Mouse (Mus musculus) embryonic facial prominence, embryonic 15.5 days (tissue): ENCODE measurements around the gene Gm9747. TPM values are rescaled to one million over a fixed set of nuclear protein-coding genes. Genes with fewer than 3 reads are reported as not detected.

Experiments
- ATAC-seq: fragments of 200-750 bp; cut with Nextera tagmentation; 2 replicates; pipeline ENCODE4 v1.8.0; 2017; ENCODE audit warnings: low read depth, moderate TSS enrichment; ENCODE audit not compliant: insufficient number of reproducible peaks, low FRiP score, low TSS enrichment
- H3K27ac ChIP-seq: fragments of 300-500 bp; sonication (generic); replicated peaks from 2 replicates; pipeline ENCODE4 v1.5.1; 2015; ENCODE audit warnings: mild to moderate bottlenecking, inconsistent platforms
- H3K27me3 ChIP-seq: fragments of 300-500 bp; sonication (generic); 2 replicates; pipeline ENCODE4 v1.6.1; 2015; ENCODE audit warnings: inconsistent platforms
- H3K36me3 ChIP-seq: fragments of 300-500 bp; sonication (generic); 2 replicates; pipeline ENCODE4 v1.6.1; 2015; ENCODE audit warnings: mild to moderate bottlenecking, inconsistent platforms
- H3K4me1 ChIP-seq: fragments of 300-500 bp; sonication (generic); 2 replicates; pipeline ENCODE4 v1.6.1; 2015; ENCODE audit warnings: inconsistent platforms
- H3K4me2 ChIP-seq: fragments of 300-500 bp; sonication (generic); replicated peaks from 2 replicates; pipeline ENCODE4 v1.6.1; 2015; ENCODE audit warnings: mild to moderate bottlenecking, inconsistent platforms
- H3K4me3 ChIP-seq: fragments of 300-500 bp; sonication (generic); replicated peaks from 2 replicates; pipeline ENCODE4 v1.5.1; 2015; ENCODE audit warnings: mild to moderate bottlenecking, inconsistent platforms
- H3K9ac ChIP-seq: fragments of 300-500 bp; sonication (generic); 2 replicates; pipeline ENCODE4 v1.6.1; 2015; ENCODE audit warnings: inconsistent platforms
- H3K9me3 ChIP-seq: fragments of 300-500 bp; sonication (generic); replicated peaks from 2 replicates; pipeline ENCODE4 v1.6.1; 2016; ENCODE audit warnings: inconsistent platforms
- WGBS: fragments of 180-500 bp; shearing (Covaris S2); methylation state at CpG from one replicate; pipeline ENCODE4 v1.1.7; 2015; 5-methylcytosine and 5-hydroxymethylcytosine counted together
- polyA plus RNA-seq: library from polyadenylated mRNA; unstranded; fragments of >200 nt; fragmentation: Nextera tagmentation; extraction: Ambion mirVana; gene quantifications from 2 replicates; pipeline ENCODE4 v1.2.1, GENCODE M21; 2015

The Gm9747 gene
- polyA plus RNA-seq, 1 experiment from 2014 or later = 34.4 TPM

DNA sequence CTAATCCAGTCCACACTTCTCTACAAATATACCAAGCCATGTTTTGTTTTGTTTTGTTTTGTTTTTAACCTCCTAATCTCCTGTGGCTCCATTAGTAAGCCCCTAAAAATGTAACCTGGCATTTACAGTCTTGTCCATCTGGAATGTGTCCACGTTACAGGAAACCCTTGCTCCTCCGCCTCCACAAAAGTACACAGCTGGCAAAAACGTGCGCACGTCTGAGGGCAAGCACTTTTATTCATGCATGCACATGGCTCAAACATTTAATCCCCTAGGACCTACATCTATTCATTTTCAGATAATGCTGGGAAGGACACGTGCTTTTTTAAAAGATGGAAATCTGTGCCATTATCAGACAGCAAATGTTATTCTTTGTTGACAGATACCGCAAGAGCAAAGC is 25.4 kb downstream of the Gm9747 start:
- 33% methylated on average over 7 of the region's 7 CpGs for WGBS
- H3K36me3 ChIP-seq = peaks cover 4% of the 10 kb centered on the region; the same call in 1 of the 2 replicates
- no peaks in the 10 kb centered on the region for H3K9me3 ChIP-seq
- no peak overlapping the region for H3K4me2 ChIP-seq
- no peak overlapping the region for H3K4me3 ChIP-seq
- no peak overlapping the region for H3K9ac ChIP-seq
- H3K27ac ChIP-seq = 0 out of 2 replicates have a peak overlapping the region, but pooled peaks have one; percentile 17
- ATAC-seq = no peak
- H3K27me3 ChIP-seq = no peaks in the 10 kb centered on the region
- H3K4me1 ChIP-seq = peaks cover 33% of the 10 kb centered on the region

DNA sequence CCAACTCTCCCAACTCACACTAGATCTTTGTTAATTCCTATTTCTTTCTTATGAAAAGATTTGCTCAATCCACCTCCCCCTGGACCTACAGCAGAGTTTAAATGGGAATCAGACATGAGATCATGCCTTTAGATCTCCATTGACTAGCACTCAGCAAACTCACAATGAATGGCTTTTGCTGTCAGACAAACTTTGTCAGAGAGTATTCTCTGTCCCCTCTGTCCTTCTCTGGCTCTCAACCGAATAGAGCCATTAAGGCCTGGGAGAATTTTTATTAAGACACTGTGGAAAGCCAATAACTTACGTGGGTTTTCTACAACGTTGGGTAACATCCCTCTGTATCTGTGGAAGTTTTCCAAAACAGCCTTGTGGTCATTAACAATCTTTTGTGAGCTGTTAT is 27.1 kb downstream of the Gm9747 start:
- H3K9ac ChIP-seq = no peak overlapping the region
- no peaks in the 10 kb centered on the region for H3K9me3 ChIP-seq
- no peak overlapping the region for H3K4me2 ChIP-seq
- peaks cover 4% of the 10 kb centered on the region; the same call in 1 of the 2 replicates for H3K36me3 ChIP-seq
- no peak overlapping the region for H3K4me3 ChIP-seq
- WGBS = 74% methylated on average over 3 of the region's 3 CpGs
- H3K27me3 ChIP-seq = no peaks in the 10 kb centered on the region
- no peak for ATAC-seq
- H3K4me1 ChIP-seq = peaks cover 26% of the 10 kb centered on the region
- no peak overlapping the region for H3K27ac ChIP-seq

DNA sequence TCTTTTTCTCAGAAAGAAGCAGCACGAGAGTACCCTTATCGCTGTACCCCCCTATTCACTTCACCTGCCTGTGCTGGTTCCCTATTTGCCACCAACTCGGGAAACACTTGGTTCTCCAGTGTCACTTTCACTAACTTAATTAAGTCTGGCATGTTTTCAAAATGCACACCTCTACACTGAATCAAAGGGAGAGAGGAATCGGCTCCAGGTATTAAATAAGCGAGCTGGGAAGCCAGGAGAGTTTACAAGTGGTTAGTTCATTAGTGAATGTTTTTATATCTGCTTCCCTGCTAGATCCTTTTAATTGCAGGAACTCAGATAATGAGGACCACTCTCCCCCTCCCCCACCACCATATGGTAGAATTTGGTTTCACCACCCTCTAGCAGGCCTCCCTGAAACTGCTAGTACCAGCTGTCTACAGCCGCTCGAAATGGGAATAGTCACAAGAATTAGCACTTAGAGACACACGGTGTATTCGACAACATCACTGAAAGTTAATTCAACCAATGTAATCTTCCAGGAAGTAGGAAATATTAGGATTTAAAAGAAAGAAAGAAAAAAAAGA is 28.2 kb downstream of the Gm9747 start:
- Histone ChIP-seq H3K4me1 (peaks cover 26% of the 10 kb centered on the region), H3K9me3 (no peaks in the 10 kb centered on the region), H3K27me3 (no peaks in the 10 kb centered on the region), H3K9ac (no peak overlapping the region), H3K36me3 (peaks cover 5% of the 10 kb centered on the region; the same call in 1 of the 2 replicates), H3K27ac (peak overlapping the region; percentile 4; the same call in 1 of the 2 replicates), H3K4me3 (no peak overlapping the region), H3K4me2 (no peak overlapping the region)
- ATAC-seq = no peak
- 33% methylated on average over 9 of the region's 9 CpGs for WGBS

DNA sequence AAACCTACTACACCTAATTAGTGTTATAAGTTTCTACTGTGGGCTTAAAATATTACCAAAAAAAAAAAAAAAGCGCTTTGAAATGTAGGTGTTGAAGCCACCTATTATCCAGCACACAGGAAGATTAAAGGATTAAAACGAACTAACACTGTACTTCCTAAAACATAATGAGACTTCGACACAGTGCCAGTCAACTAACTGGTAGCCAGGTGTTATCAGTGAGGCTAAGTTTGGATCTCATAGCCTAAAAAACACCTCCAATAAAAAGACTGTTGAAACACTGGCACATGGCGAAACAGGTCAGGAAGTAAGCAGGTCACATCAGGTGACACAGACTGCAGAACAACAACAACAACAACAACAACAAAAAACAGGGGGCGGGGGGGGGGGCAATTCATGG is 28.7 kb downstream of the Gm9747 start:
- H3K4me2 ChIP-seq = no peak overlapping the region
- no peak for ATAC-seq
- H3K27ac ChIP-seq = no peak overlapping the region
- no peaks in the 10 kb centered on the region for H3K9me3 ChIP-seq
- no peaks in the 10 kb centered on the region for H3K27me3 ChIP-seq
- H3K36me3 ChIP-seq = peaks cover 7% of the 10 kb centered on the region; the same call in 1 of the 2 replicates
- no peak overlapping the region for H3K9ac ChIP-seq
- H3K4me3 ChIP-seq = no peak overlapping the region
- 76% methylated on average over 5 of the region's 5 CpGs for WGBS
- peaks cover 26% of the 10 kb centered on the region for H3K4me1 ChIP-seq

DNA sequence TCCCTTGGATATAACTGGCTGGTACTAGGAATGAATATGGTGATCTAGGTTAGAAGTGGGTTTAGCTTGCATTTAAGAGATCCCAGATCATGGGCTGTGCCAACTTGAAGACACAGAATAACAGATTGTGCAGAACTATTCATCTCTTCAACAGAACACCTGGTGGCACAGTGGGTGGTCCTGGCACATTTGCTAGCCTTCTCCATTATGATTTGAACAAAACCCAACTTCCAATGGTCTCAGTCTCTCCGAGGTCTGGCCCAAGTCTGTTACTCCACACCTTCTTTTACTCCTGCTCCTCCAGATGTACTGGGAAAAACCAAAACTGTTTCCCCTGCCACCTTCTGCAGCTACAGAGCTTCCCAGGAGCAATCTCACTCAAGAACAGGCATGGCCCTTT is 29.4 kb downstream of the Gm9747 start:
- ATAC-seq = no peak
- H3K9ac ChIP-seq = no peak overlapping the region
- 56% methylated on average over 1 of the region's 1 CpGs for WGBS
- H3K9me3 ChIP-seq = no peaks in the 10 kb centered on the region
- peaks cover 23% of the 10 kb centered on the region for H3K4me1 ChIP-seq
- peaks cover 7% of the 10 kb centered on the region; the same call in 1 of the 2 replicates for H3K36me3 ChIP-seq
- H3K27ac ChIP-seq = no peak overlapping the region
- no peaks in the 10 kb centered on the region for H3K27me3 ChIP-seq
- H3K4me2 ChIP-seq = no peak overlapping the region
- H3K4me3 ChIP-seq = no peak overlapping the region

DNA sequence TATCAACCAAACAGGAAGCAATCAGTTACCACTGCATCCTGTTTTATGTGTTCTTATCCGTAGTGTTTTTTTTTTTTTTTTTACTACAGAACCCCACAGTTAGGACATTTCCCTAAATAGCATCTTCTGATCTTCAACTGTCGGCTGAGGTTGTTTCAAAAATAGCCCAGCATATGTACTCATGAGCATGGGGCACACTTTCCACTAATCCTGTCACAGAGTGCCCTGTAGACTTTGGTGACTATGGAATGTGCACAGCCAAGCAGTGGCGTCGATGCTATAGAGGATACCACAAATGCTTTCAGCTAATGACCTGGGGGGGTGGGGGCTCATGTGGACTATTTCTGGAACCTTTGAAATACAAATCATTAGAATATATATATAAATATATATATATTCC is 34.6 kb downstream of the Gm9747 start:
- Histone ChIP-seq H3K27ac (no peak overlapping the region), H3K4me1 (0 out of 2 replicates have a peak, but pooled peaks cover under 1% of the 10 kb centered on the region), H3K4me3 (no peak overlapping the region), H3K27me3 (no peaks in the 10 kb centered on the region), H3K36me3 (0 out of 2 replicates have a peak, but pooled peaks cover 3% of the 10 kb centered on the region), H3K9ac (no peak overlapping the region), H3K9me3 (no peaks in the 10 kb centered on the region), H3K4me2 (no peak overlapping the region)
- 50% methylated on average over 4 of the region's 4 CpGs for WGBS
- no peak for ATAC-seq

DNA sequence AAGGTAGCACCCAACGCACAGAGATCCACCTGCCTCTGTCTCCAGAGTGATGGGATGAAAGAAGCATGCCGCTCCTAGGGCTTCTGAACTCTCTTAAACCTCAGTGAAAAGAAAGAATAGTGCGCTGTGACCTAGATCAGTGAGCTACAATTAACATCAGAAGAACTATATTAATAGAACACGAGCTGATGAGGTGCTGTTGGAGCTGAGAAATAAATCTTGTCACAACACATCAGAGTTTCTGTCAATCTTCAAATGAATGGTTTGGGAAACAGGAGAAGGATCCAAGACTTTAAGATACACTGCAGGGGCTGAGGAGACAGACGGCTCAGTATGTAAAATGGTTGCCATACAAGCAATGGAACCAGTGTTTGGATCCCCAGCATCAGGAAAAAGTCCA is 39.3 kb downstream of the Gm9747 start:
- no peak overlapping the region for H3K4me3 ChIP-seq
- peaks cover 13% of the 10 kb centered on the region; the same call in 1 of the 2 replicates for H3K4me1 ChIP-seq
- H3K4me2 ChIP-seq = no peak overlapping the region
- no peaks in the 10 kb centered on the region for H3K9me3 ChIP-seq
- no peak overlapping the region for H3K9ac ChIP-seq
- no peaks in the 10 kb centered on the region for H3K27me3 ChIP-seq
- ATAC-seq = no peak
- no peak overlapping the region for H3K27ac ChIP-seq
- H3K36me3 ChIP-seq = peaks cover 7% of the 10 kb centered on the region; the same call in 1 of the 2 replicates
- WGBS = 68% methylated on average over 5 of the region's 5 CpGs

DNA sequence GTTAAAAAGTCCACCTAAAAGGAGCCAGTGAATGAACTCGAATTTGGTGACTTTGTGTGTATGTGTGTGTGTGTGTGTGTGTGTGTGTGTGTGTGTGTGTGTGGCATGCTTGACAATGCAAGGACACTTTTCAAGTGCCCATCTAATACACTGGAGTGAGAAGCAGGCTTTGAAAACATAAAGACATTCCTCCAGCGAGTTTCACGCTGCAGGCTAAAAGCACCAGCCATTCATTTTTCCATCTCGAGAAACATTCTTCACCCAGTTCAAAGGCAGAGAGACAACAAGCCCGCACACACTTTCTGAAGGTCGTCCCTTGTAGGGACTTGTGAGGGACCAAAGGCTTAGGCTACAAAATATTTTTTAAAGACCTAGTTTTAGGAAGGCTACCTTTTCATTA is 40.6 kb downstream of the Gm9747 start:
- H3K27ac ChIP-seq = no peak overlapping the region
- H3K4me1 ChIP-seq = peaks cover 13% of the 10 kb centered on the region; the same call in 1 of the 2 replicates
- H3K4me2 ChIP-seq = no peak overlapping the region
- no peak for ATAC-seq
- H3K36me3 ChIP-seq = peaks cover 17% of the 10 kb centered on the region
- 37% methylated on average over 6 of the region's 6 CpGs for WGBS
- no peaks in the 10 kb centered on the region for H3K27me3 ChIP-seq
- H3K9ac ChIP-seq = no peak overlapping the region
- no peaks in the 10 kb centered on the region for H3K9me3 ChIP-seq
- H3K4me3 ChIP-seq = no peak overlapping the region

DNA sequence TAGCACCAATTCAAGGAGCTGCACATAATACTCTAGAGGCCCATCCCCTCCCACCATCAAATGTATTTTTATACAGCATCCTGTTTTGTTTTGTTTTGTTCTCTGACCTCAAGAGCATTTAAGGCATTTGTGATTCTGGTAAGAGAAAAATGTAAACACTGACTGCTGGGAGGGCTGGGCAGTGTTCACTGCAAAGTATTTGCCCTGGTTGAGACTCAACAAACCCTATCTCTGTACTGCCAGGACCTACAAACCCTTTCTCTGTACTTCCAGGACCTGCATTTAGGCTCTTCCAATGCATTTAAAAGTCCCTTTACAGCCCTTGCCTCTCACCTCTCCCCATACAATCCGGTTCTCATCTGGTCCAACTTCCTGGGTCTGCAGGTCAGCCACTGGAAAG is 41.4 kb downstream of the Gm9747 start:
- no peak overlapping the region for H3K4me3 ChIP-seq
- 35% methylated on average over 1 of the region's 1 CpGs for WGBS
- H3K27ac ChIP-seq = no peak overlapping the region
- H3K9ac ChIP-seq = no peak overlapping the region
- no peaks in the 10 kb centered on the region for H3K9me3 ChIP-seq
- H3K36me3 ChIP-seq = peaks cover 18% of the 10 kb centered on the region
- peaks cover 13% of the 10 kb centered on the region; the same call in 1 of the 2 replicates for H3K4me1 ChIP-seq
- no peak for ATAC-seq
- H3K27me3 ChIP-seq = no peaks in the 10 kb centered on the region
- H3K4me2 ChIP-seq = no peak overlapping the region

DNA sequence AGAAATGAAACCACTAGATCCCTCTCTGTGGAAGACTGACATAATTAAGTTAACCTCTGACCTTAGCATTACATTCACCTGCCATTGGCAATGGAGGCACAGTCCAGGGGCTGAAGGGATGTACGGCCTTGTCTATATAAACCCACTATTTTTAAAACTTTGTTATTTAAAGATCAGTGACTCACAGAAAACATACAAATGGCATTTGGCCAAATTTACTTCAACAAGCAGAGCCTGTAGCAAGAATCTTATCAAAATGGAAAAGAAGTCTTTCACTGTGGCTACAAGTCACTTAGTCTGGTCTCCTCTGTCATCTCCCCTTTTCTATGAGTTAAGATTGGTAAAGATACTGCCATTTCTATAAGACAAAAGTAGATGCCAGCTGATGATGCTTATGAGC is 46.9 kb downstream of the Gm9747 start:
- Histone ChIP-seq H3K9ac (no peak overlapping the region), H3K4me3 (no peak overlapping the region), H3K27ac (no peak overlapping the region), H3K4me1 (peaks cover 14% of the 10 kb centered on the region), H3K9me3 (no peaks in the 10 kb centered on the region), H3K36me3 (peaks cover 18% of the 10 kb centered on the region), H3K4me2 (no peak overlapping the region), H3K27me3 (no peaks in the 10 kb centered on the region)
- 70% methylated on average over 1 of the region's 1 CpGs for WGBS
- ATAC-seq = no peak

DNA sequence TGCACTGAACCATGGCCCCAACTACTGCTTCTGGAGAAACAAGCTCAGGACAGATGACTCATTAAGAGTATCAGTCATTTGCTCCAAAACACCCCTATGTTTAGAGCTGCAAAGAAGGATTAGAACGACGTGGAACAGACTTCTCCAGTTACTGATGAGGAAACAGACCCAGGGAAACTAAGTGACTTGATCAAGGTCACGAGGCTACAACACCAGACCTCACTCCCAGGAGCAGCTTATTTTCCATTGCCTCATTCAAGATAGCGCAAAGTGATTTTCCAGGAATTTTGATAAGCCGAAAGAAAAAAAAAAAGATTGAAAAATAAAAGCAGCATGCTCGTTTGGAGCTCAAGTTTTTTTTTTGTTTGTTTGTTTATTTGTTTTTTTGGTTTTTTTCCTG is 48.9 kb downstream of the Gm9747 start:
- Histone ChIP-seq H3K27me3 (no peaks in the 10 kb centered on the region), H3K36me3 (peaks cover 15% of the 10 kb centered on the region), H3K9me3 (no peaks in the 10 kb centered on the region), H3K9ac (no peak overlapping the region), H3K27ac (no peak overlapping the region), H3K4me2 (no peak overlapping the region), H3K4me3 (no peak overlapping the region), H3K4me1 (peaks cover 11% of the 10 kb centered on the region)
- ATAC-seq = no peak
- 76% methylated on average over 6 of the region's 6 CpGs for WGBS

DNA sequence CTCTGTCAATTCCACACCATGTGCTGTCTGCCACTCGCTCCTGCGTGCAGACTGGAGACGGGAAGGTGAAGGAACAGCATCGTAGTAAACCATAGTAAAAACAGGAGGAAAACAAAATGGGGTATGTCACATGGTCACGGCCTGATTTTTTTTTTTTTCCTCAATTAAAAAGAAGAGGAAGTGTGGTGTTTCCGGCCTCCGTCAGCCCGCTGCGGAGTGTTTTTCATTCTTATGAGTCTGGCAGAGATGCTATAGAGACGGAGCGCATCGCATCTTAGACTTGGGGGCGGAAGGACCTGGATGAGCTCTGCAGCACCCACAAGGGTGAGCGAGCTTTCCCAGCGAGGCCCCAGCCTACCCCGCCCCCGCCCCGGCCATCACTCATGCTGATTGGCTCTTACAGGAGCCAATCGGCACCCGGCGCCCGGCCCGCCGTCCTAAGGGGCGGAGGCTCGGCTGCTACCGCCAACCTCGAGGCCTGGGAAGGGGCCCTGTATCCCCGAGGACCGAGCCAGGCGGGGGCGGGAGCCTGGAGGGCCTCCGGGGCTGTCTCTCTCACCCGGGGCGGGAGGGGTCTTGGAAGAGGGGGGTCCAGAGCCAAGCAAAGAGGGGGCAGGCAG is 50.2 kb downstream of the Gm9747 start:
- ATAC-seq = peak; percentile 97
- Histone ChIP-seq H3K4me2 (peak overlapping the region; percentile 69), H3K36me3 (peaks cover 9% of the 10 kb centered on the region), H3K4me1 (peaks cover 24% of the 10 kb centered on the region), H3K4me3 (peak overlapping the region; percentile 63), H3K27ac (peak overlapping the region; percentile 95), H3K9me3 (no peaks in the 10 kb centered on the region), H3K27me3 (no peaks in the 10 kb centered on the region), H3K9ac (peak overlapping the region; percentile 50)
- WGBS = 1% methylated on average over 35 of the region's 35 CpGs
